Comparison of ENCODE assay signal across 8 mouse cellular contexts in the genomic region with DNA sequence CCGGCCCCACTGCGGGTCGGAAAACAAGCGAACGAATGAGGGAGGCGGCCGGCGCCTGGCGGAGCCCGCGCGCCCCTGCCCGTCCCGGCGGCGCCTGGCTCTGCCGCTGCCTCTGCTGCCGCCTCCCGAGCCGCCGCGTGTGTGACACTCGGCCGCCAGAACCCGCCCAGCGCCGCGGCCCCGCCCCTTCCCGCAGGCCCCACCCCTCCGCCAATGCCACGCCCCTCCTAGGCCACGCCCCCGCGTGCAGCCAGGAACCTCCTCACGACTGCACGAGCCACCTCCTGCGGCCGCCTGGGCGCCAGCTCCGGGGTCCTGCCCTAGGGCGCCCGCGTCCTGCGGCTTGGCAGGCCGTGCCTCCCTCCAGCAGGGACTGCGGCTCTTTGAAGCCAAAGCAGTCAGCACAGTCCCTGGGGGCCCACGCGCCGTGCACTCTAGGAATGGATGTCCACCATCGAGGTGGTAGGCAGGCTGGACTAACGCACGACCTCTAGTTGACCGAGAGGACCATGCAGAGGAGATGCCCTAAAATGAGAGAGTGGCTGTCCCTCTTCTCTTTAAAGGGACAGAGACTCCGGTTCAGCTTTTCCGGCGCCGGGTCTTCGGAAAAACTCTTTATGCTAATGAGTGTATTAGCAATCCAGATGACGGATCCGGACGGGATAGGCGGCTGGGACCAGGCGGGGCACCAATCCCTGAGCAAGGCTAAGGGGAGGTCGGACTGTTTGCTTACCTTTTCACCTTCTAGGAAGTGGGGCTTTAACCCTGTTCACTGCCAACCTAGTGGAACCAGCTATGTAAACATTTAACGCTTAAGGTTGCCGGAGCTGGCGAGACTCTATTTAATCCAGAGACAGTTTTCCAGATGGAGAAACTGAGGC. TPM values are rescaled to one million over a fixed set of nuclear protein-coding genes. Genes with fewer than 3 reads are reported as not detected.
DNase-seq lines count a peak whose midpoint lies in the region; ATAC-seq and TF ChIP-seq lines count a peak whose summit lies in the region.

No protein-coding gene starts in this region.

- H3ac ChIP-seq in myocyte (ENCODE audit: control insufficient read depth, insufficient read length), result peak overlapping the region; percentile 94

- peak overlapping the region; percentile 98 for H3K9ac ChIP-seq in heart, embryonic 14.5 days (ENCODE audit: low read length)
- H3K9ac ChIP-seq in liver, embryonic 11.5 days (ENCODE audit: low read depth, low read length), result peak overlapping the region; percentile 83

- H3K4me3 ChIP-seq in heart, embryonic 14.5 days (ENCODE audit: control insufficient read depth in 1 of 2, insufficient read depth in 1 of 2, low read depth in 1 of 2, low read length in 2 of 2), result peak overlapping the region; percentile 87 to 90
- peak overlapping the region; percentile 79 for H3K4me3 ChIP-seq in liver, embryonic 11.5 days (ENCODE audit: low read depth, low read length)
- H3K4me3 ChIP-seq in myocyte, result peak overlapping the region; percentile 98

- H3K27me3 ChIP-seq in heart, embryonic 14.5 days (ENCODE audit: control insufficient read depth, insufficient read depth, low read length), result no peaks in the 10 kb centered on the region
- H3K27me3 ChIP-seq in liver, embryonic 11.5 days (replicated peaks; ENCODE audit: control insufficient read depth, insufficient read depth, low read length), result peaks cover 4% of the 10 kb centered on the region; the same call in 1 of the 2 replicates
- no peaks in the 10 kb centered on the region for H3K27me3 ChIP-seq in myocyte (ENCODE audit: control insufficient read depth, insufficient read depth, insufficient read length)

- H3K9me3 ChIP-seq in heart, embryonic 14.5 days (ENCODE audit: control insufficient read depth, low read length), result no peaks in the 10 kb centered on the region
- no peaks in the 10 kb centered on the region for H3K9me3 ChIP-seq in liver, embryonic 11.5 days (ENCODE audit: control insufficient read depth, low read length)

- peak overlapping the region; percentile 95 to 97 for H3K27ac ChIP-seq in heart, embryonic 14.5 days (replicated peaks in 1 of 2; ENCODE audit: control insufficient read depth in 1 of 2, insufficient read depth in 1 of 2, low read depth in 2 of 2, low read length in 2 of 2)
- peak overlapping the region; percentile 94 for H3K27ac ChIP-seq in liver, embryonic 11.5 days (ENCODE audit: low read depth, low read length)

- peak overlapping the region; percentile 79 for H3K4me2 ChIP-seq in heart, embryonic 14.5 days (ENCODE audit: low read length)
- peak overlapping the region; percentile 99 for H3K4me2 ChIP-seq in liver, embryonic 11.5 days
- H3K4me2 ChIP-seq in myocyte (ENCODE audit: low read depth), result peak overlapping the region; percentile 93

- ATAC-seq in CD4-positive, CD25-positive, alpha-beta regulatory T cell, adult 4 months, result peak; percentile 83
- peak; percentile 91 for ATAC-seq in heart, embryonic 14.5 days (ENCODE audit: insufficient number of reproducible peaks, insufficient read depth, low FRiP score, low read depth)
- ATAC-seq in liver, embryonic 11.5 days (replicated peaks; ENCODE audit: low FRiP score), result peak; percentile 89

- DNase-seq in c-Kit-negative CD71-positive TER-119-positive erythroid progenitor cells, embryonic 14.5 days (ENCODE audit: low read depth, low spot score), result peak; percentile 80
- peak; percentile 75 for DNase-seq in fibroblast of lung, adult 2 months (ENCODE audit: low read depth)
- peak; percentile 97 for DNase-seq in kidney, postnatal 10 days
- peak; percentile 99 for DNase-seq in liver, embryonic 11.5 days (ENCODE audit: low spot score)
- peak; percentile 93 to 100 for DNase-seq in spleen, postnatal 4 days (ENCODE audit: low spot score in 2 of 2)

- peaks cover 20 to 37% of the 10 kb centered on the region in 2 experiments for H3K4me1 ChIP-seq in heart, embryonic 14.5 days (ENCODE audit: control insufficient read depth in 2 of 2, insufficient read depth in 2 of 2, low read length in 2 of 2)
- H3K4me1 ChIP-seq in liver, embryonic 11.5 days (replicated peaks; ENCODE audit: control insufficient read depth, insufficient read depth, low read length), result peaks cover 34% of the 10 kb centered on the region

- peak; percentile 90 for TF ChIP-seq POLR2A in myocyte (IDR thresholded peaks at IDR 0.05; ENCODE audit: insufficient read length, low read depth)

- H3K79me2 ChIP-seq in myocyte (ENCODE audit: control insufficient read depth, insufficient read depth), result peaks cover 37% of the 10 kb centered on the region

- under 1% methylated on average over 54 of the region's 68 CpGs for WGBS in heart, embryonic 14.5 days
- under 1% methylated on average over 54 of the region's 68 CpGs for WGBS in liver, embryonic 11.5 days

- peaks cover 6% of the 10 kb centered on the region for H3K36me3 ChIP-seq in heart, embryonic 14.5 days (ENCODE audit: control insufficient read depth, insufficient read depth, low read length)
- peaks cover 2% of the 10 kb centered on the region; the same call in 1 of the 2 replicates for H3K36me3 ChIP-seq in liver, embryonic 11.5 days (ENCODE audit: control insufficient read depth, insufficient read depth, low read length)
- H3K36me3 ChIP-seq in myocyte (ENCODE audit: control insufficient read depth, insufficient read depth), result no peaks in the 10 kb centered on the region

TF ChIP-seq in myocyte, 11 proteins besides CTCF, POLR2A, EP300 and RAD21:
- TF ChIP-seq MYOD1 (IDR thresholded peaks at IDR 0.05; ENCODE audit: control insufficient read depth in 1 of 3, insufficient read length in 2 of 3, low read depth in 2 of 3), result peak in 1 of 3 experiments; percentile 22
- TF ChIP-seq TCF3 (IDR thresholded peaks at IDR 0.05; ENCODE audit: insufficient read length, low read depth), result peak; percentile 23
- no peak for TF ChIP-seq SRF (IDR thresholded peaks at IDR 0.05; ENCODE audit: control insufficient read depth, insufficient read length, low read depth)
- no peak for TF ChIP-seq TCF12 (IDR thresholded peaks at IDR 0.05; ENCODE audit: insufficient read depth, poor library complexity, severe bottlenecking)
- TF ChIP-seq MYOG (IDR thresholded peaks at IDR 0.05; ENCODE audit: control insufficient read depth in 1 of 3, insufficient read depth in 1 of 3, insufficient read length in 2 of 3, low read depth in 2 of 3), result peak in 2 of 3 experiments; percentile 3 to 7
- TF ChIP-seq POLR2AphosphoS2 (IDR thresholded peaks at IDR 0.05; ENCODE audit: insufficient read length, low read depth), result peak; percentile 91

RNA-seq across cellular contexts. Expression of a gene that starts 1.4 kb away (rescaled TPM):
- under 1 TPM in 1 of 2 experiments, not detected in 1; 0.34 TPM for polyA plus RNA-seq in CD4-positive, CD25-positive, alpha-beta regulatory T cell, adult 4 months (2017; shearing (Covaris generic))
- polyA plus RNA-seq in heart, embryonic 14.5 days (2014; fragmentation: Nextera tagmentation; extraction: Ambion mirVana), result 15.3 and 19.0 TPM in 2 replicates
- 6.1 and 6.2 TPM in 2 replicates for polyA plus RNA-seq in liver, embryonic 11.5 days (2014; fragmentation: Nextera tagmentation; extraction: Ambion mirVana)
- polyA plus RNA-seq in myocyte (2012; fragmentation: generic; extraction: Trizol), result 46.3 TPM

Comparison
In these comparisons a context has a peak if more than half of its experiments do, and no peak if none do; other contexts are left out.
1. Peak in every context shown above with its lines: DNase-seq, ATAC-seq, H3K4me3 ChIP-seq and H3K27ac ChIP-seq.